Mouse (Mus musculus): ENCODE measurements around the gene 1700025C18Rik.

DNA sequence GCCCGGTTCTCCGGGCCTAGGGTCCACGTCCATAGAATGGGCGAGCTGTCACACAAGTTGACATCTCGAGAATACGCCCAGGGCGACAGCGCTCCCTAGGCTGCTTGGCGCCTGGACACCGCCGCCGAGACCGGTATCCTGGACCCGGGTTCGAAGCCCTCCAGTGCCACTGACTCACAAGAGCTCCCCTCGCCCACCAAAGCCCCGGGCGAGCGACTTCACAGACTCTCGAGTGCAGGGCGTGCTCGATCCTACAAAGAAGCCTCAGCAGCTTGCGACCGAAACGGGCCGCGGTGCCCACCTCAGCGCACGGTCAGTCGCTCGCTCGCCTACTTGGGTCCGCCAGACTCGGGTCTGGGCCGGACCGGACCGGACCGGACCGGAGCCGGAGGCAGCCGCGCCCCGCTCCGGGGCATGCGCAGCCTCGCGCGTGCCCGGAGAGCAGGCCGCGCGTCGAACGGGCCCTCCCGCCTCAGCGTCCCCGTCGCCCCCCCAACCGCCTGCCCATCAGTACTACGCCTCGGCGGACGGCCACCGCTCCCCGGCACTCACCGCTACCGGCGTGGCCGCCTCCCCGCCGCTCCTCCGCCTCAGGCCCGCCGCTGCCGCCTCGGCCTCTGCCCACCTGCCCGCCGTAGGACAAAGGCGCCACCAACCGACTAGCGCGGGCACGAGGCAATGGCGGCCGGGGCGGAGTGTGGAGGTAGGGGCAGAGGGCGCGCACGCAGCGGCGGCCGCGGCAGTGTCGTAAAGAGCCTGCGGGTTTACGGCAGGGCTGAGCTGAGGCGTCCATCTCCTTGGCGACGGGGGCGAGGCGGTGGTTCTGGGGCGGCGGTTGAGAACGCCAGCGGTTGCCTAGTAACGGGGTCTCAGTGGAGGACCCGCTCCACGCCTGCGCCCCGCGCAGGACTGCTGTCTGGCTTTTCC lies 56.2 kb downstream of the 1700025C18Rik start, which contains the start of gene Ncoa5:
- TF ChIP-seq CTCF (IDR thresholded peaks at IDR 0.05; ENCODE audit: low read depth, low read length) (peak; percentile 39; the same call in 1 of the 2 replicates), POLR2A (IDR thresholded peaks at IDR 0.05; ENCODE audit: extremely low read depth, insufficient read depth, low read length) (0 out of 2 replicates have a peak, but pooled peaks have one; percentile 32)

Data from liver, adult 2 months (tissue).